Mouse (Mus musculus) 3T3-L1 (cell line): Measurements from ENCODE around the gene Lin7a.

Source experiments
- DNase-seq: peaks from one replicate; pipeline ENCODE4 v3.0.0-alpha.2; 2015; ENCODE audit warnings: low read depth, low spot score

Gene Lin7a

DNA sequence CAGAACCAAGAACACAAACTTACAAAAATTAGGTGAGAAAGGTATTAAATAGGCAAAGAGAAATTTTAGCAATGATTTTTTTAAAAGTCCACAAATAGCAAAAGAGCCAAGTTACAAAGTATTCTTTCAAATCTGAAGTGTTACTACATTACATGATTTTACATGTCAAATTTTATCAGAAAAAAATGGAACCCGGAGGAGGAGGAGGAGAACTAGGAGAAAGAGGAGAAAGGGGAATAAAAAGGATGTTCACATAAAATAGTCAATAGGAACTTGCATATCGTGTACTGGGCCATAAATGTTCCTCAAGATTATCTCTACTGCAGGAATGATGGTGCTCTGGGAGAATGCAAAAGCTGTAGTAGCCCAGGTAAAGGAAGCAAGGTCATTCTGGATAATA is 34.4 kb upstream of the Lin7a start:
- DNase-seq = peak; percentile 94

DNA sequence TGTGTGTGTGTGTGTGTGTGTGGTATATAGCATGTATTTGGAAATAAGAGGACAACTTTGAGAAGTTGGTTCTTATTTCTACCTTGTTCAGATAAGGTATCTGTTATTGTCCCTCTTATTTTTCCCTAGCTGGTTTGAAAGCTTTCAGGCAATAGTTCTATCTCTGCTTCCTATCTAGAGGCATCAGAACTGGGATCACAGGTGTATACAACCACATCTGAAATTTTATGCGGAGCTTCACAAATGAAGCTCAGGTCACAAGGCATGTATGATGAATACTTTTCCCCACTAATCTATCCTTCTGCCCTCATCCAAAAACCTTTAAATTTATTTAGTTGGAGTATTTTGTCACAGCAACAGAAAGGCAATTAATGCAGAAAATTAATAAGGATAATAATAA is 33.8 kb upstream of the Lin7a start:
- peak; percentile 91 for DNase-seq

DNA sequence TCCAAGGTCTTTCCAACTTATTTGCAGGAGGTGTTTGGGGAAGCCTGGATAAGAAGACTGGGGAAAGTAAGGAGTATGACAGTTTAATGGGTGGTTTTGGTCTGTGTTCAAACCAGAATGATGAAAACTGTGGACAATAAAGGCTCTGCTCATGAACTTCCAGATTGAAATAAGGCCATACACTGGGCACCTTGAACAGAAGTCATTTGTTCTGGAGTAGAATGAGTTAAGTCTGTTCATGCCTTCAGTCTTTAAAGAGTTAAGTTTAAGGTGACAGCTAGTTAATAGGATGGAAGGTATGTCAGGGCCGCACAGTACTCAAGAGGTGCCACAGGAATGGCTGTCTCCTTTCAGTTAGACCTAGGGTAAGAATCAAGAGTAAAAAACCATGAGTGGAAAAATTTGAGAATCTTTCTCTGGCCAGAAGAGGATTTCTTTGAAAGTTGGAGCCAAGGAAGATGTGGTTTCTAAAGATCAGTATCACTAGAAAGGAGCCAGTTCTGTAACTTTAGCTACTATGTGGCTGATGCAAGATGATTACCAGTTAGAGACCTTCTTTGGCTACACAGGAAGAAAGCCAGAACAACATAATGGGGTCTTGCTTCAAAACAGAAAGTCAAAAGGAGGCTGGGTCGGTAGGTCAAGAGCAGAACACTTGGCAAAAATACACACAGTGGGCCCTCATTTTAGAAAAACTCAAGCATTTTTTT is 33.2 kb upstream of the Lin7a start:
- DNase-seq = peak; percentile 95

DNA sequence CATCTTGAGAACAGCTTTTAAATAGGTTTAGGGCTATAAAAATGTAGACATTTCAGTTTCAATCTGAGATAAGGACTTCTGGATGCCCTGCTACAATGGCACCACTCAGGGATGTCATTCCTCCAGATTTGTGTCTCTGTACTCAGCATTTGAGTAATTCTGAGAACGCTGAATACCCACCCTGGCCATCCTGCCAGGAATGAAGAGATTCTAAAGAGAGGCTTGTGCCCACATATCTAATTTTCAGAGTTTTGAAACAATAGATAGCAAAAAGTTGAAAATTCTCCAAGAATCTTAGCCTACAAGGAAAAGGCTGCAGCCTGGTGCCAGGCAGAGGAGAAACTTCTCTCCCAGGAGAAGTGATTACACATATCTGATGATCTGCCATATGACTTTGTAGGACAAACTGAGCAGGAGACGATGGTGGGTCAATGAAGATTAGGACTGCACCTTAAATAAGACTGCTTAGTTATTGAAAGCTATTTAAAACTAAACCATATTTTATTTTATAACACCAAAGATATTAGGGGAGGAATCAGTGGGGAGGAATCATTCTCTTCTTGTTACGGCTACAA is 32.5 kb upstream of the Lin7a start:
- DNase-seq = peak; percentile 97

DNA sequence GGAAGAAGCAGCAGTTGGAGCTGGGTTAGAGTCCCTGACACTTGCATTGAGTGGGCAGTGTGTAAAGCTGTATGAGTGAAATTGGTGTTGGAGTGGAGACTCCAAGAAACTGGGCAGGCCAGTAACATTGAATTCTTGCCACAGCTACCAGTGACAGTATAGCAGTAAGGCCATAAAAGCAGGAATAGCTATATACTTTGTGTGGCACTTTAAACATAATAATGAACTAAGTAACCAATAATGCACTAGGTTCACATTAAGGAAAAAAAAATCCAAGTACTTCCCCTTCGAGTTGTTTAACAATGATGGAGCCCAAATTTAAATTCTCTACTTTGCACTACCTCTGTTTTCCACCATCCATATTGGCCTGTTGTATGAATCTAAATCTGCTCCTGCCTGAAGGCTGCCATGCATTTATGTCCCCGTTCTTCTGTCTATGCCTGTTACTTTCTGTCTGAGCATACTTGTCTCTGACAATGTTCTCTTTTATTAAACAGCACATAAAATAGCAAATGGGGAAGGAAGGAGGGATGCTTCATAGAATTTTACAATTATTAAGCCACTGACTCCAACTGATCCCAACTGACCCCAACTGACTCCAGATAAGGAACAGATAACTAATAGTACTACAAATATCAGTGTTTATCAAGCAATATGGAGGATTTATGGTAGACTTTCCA is 31.7 kb upstream of the Lin7a start:
- peak; percentile 95 for DNase-seq

DNA sequence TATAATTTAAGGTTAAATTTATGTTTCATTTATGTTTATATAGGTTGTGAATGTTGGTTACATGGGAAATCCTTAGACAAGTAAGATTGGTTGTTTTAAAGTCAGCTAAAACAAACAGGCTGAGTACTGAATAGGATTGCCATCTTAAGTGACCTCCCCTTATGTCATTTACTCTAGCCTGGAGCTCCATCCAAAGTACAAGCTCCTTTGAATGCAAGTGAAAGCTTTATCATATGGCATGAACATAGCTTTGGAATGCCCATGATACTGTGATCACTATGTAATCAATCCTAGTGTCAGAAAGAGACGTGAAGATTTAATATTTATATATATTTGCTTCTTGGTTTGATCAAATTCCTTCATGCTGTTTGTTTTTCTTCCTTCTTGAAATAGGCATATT is 31.0 kb upstream of the Lin7a start:
- DNase-seq = peak; percentile 95

DNA sequence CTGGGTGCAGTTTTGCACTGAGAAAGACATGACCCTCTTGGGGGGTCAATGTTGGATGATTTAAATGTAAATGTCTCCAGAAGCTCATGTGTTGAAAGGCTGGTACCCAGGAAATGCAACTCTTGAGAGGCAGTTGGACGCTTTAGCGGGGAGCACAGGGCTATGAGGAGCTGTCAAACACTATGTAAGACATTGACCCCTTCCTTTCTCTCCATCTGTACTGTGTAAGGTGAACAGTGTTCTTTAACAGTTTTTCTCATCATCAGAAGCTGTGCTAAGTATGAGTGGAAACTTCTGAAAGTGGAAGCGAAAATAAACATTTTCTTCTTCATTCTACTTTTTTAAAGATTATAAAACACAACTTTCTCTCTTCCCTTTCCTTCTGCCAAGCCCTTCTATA is 30.5 kb upstream of the Lin7a start:
- DNase-seq = peak; percentile 95

DNA sequence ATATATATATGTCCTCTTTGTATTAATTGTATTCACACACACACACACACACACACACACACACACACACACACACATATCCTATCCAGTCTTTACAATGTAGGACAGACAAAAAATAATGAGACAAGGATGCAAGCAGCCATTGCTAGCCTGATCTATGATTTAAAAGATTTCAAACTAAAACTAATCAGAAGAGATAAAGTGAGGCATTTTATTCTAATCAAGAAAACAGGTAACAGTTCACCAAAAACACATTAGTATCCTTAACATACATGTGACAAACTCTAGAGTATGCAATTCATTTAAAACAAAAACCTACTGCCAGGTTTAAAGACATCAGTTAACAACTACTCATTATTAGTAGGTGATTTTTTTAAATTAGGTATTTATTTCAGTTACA is 30.1 kb upstream of the Lin7a start:
- peak; percentile 89 for DNase-seq

DNA sequence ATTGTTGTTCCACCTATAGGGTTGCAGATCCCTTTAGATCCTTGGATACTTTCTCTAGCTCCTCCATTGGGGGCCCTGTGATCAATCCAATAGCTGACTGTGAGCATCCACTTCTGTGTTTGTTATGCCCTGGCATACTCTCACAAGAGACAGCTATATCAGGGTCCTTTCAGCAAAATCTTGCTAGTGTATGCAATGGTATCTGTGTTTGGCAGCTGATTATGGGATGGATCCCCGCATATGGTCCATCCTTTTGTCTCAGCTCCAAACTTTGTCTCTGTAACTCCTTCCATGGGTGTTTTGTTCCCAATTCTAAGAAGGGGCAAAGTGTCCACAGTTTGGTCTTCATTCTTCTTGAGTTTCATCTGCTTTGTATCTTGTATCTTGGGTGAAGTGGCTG is 29.5 kb upstream of the Lin7a start:
- peak; percentile 76 for DNase-seq

DNA sequence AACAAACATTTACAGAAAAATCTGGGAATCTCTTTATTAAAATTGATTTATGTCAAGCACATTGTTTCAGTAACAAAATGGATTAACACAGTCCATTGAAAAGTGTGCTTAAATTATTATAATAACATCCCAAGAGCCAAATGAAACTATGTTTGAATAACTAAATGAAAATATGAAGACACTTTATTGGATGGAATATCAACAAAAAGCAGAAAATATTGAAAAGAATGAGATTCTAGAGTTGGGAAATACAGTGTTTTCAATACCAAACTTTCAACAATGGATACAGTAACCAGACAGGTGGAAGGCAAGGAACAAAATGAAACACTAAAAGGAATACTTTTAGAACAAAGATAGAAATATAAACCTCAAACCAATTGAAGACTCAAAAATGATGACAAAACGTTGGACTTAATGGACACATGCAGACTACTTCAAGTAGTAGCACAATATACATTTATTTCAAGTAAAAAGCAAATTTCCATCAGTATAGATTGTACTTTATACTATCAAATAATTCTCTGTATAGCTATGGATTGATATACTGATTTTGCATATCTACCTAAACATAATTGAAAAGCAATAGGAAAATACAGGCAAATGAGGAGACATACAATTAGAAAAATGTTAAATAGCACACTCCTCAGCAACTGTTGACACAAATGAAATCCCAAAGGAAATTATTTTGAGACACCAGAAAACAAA is 28.6 kb upstream of the Lin7a start:
- peak; percentile 93 for DNase-seq

DNA sequence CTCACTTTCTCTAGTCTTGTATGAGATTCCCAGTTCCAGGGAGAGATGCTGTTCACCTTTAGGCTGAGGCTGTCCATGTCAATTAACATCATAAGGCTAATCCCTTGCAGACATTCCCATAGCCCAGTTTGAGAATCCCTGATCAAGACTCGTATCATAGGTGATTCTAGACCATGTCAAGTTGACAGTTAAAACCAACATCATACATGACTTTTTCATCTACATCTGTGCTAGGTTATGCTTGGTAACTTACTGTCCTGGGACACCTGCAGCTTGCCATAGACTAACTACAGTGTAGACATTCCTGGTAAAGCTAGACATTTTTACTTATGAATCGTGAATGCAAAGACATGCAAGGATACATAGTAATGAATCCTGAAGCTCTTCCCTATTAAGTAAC is 27.3 kb upstream of the Lin7a start:
- DNase-seq = no peak

DNA sequence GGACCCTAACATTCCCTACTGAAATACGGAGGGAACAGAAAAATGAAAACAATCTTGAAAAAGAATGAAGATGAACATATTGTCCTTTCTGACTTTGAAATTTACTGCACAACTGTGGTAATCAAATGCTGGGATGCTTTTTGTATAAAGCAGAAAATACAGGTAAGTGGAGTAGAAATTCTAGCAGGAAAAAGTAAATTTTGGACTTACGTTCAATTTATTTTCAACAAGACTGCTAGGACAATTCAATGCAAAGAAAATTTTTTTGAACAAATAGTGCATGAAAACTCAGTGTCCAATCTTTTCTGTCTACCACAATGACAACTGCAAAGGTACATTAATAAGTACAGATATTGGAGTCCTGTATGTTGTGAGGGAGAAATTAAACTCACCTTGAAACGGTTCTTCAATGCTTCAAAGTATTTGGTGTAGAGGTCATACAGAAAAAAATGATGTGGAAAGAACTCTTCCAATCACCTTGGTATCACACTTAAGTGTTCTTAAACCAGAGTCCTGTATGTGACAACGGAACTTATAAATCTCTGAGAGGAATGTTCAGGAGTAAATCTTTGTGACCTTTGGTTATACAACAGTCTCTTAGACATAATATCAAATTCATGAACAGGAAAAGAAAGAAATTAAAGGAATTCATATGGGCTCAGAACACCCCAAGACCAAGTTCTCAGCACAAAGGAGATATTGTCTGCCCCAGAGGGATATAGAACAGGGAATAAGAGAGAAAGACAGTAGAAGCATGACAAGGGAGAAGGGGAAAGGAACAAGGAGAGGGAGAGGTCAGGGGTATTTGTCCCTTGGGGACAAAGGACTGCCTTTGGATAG is 26.6 kb upstream of the Lin7a start:
- peak; percentile 96 for DNase-seq

DNA sequence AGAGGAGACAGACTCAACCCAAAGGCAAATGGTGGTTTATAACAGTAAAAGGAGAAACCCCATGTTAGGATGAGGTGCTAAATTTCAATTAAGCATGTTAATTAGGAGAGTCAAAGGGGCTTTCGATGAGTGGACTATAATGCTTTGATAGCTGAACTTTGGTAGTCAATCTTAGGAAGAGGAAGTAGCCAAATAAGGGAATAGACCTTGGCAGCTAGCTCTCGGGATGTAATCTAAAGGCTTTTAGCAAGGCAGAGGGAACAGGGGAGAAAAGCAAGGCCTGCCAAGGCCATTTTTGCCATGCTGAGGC is 26.0 kb upstream of the Lin7a start:
- peak; percentile 94 for DNase-seq

DNA sequence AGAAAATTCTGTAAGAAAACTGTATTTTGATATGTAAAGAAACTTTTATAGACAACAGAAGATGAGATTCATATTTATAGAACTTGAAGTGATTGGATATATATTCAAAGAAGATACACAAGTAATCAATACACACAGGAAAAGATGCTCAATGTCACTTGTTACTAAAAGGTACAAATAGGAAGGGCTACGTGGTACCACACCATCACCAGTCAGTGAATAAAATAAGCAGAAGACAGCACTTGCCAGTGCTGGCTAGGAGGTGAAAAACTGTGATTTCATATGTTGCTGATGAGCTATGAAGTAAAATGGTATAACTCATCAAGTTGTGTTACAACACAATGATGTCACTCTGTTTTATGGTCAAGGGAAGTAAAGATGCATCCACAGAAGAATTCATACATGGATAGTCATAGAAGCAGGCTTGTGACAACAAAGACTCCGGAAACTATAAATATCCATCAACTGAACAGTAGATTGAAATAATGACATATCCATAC is 25.5 kb upstream of the Lin7a start:
- peak; percentile 94 for DNase-seq

DNA sequence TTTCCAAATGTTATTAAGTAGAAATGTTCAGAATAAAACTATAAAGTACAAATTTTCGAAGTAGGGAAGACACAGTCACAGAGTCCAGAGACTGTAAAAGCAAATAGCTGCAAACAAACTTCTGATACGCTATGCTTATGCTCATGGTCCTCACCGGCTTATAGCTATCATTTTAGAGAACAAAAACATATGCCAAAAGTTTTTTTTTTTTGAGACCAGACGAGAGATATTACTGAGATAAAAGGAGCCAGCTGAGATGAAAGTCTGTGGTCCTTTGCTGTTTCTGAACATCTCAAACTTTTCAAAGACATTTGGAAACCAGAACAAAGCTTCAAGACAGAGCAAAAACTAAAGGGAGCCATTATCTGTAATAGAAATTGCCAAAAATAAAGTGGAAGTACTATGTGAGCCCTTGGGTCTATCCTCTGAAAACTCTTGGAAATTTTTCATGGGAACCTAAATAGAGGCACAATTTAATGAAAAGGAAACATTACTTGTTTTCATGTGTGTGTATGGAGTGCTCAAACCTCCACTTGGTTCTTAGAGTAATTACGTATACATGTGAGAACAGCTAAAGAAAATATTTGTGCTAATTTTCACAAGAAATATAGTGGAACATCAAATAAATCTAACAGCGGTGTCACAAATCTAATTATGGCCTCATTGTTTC is 24.4 kb upstream of the Lin7a start:
- peak; percentile 93 for DNase-seq

DNA sequence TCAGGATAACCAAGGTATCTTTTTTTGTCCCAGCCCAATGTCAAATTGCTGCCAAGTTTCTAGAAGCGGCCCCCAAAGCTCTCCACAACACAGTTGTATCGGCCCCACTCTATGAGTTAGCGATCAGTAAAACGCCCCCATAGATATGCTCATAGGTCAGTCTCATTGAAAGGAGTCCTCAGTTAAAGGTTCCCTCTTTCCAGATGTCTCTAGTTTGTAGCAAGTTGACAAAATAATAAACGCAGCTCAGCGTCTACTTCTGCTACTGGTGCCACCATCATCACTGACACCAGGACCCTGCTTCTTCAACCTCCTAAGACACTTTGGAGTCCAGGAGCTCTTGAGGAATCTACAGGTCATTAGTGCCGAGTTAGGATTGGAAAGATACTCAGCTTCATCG is 23.0 kb upstream of the Lin7a start:
- DNase-seq = peak; percentile 93

DNA sequence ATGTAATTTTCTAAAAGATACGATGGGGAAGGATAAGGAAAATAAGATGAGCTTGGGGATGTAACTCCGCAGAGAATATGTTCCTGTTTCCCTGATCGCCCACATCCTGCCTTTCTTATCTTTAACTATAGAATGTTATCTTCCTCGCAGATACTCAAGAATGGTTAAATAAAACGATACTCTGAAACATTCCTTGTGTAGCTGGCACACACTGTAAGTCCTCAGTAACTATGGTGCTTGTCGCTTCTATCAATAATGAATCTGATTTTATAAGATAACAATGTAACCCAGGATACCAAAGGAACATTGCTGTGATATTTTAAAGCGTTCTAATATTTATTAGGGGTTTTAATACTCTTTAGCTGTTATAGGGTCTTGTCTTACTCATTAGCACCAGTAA is 22.4 kb upstream of the Lin7a start:
- peak; percentile 95 for DNase-seq

DNA sequence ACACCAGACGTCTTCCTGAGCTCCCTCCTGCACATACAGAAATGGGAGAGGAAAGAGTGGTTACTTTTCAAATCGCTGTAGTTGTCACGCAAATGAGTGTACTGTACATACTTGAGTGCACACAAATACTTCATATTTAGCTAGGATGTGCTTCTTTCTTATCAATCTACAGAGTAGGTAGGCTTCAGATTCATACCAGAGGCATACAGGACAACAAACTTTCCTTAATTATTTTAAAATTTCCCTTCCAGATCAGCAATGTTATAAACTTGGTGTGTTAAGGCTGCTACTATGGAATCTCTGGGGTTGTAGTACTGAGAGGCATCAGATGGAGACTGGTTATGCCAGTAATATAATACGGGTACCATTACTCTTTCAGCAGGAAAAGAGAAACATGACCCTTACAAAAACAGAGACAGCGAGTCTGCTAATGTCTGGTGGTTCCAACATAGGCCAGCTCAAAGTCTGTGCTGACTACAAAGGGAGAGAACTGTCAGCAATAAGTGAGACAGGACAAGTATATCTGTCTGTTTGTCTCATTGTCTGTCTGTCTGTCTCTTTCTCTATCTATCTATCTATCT is 21.8 kb upstream of the Lin7a start:
- DNase-seq = peak; percentile 94

DNA sequence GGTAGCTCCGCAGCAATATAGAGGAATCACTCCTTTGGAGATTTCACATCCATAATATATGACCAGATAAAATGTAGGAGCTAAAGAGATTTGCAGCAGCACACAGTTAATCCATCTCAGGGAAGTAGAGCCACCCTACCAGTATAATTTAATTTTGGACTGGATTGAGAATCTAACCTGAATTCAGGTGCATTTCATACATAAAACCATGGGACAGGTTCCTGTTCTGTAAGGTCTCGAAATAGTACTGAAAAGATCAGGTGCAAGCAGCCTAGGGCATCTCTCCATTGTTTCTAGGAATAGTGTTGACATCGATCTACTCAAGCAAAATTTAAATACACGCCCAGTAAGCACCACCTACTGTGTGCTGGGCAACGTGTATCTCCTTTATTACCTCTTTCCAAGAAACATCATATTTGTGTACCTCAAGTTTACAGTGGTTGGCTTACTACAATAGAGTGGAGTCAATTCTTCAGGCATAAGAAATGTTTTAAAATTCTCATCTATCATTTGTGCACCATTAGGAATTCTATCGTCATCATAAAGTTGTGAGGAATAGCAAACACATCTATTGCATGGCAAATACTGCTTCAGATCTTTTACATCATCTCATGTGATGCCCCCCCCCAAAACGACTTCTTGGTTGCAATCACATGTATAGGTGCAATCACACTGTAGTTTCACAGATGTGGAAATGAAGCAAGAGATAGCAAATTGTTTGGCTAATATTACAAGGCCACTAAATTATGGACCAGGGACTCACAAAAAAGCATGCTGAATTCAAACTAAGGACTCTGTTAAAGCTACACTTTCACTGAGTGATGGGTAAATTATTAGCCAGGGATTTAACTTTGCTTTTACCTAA is 20.9 kb upstream of the Lin7a start:
- DNase-seq = peak; percentile 95

DNA sequence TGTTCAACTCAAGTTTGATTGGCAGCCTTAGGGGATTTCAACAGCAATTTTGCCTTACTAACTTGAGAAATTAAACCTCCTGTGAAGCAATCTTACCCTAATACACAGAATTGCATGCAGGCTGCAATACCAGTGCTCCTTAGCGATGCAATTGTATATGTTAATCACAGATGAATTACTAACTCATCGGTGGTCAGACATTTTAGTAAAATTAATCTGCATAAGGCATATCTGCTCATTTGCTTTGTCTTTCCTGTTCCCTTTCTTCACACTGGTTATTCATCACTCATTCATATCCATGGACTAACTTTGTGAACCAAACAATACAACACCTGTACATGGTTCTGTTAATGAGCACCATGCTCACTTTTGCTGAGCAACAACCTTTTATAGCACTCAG is 20.2 kb upstream of the Lin7a start:
- peak; percentile 94 for DNase-seq
